Mouse (Mus musculus) frontal cortex, adult 2 months (tissue): ENCODE measurements around the gene Gm340. TPM values are rescaled to one million over a fixed set of nuclear protein-coding genes. Genes with fewer than 3 reads are reported as not detected.
A peak's percentile ranks its signal among the peaks of the same experiment; 100 is the strongest.

ENCODE experiments used
- DNase-seq, 2 experiments: peaks; one replicate each; pipeline ENCODE4 v3.0.0; 2022; ENCODE audit warnings: low spot score in 1 of 2; ENCODE audit errors: extremely low spot score in 1 of 2
- polyA plus RNA-seq: library from polyadenylated mRNA; depleted of rRNA; stranded (reverse); fragments of >200 nt; gene quantifications from 2 replicates; pipeline ENCODE4 v1.2.3, GENCODE M21; 2012; rRNA removed

The Gm340 gene
- 1.7 and 2.7 TPM in 2 replicates for polyA plus RNA-seq

GRCm38 (mm10) chr19:41581706-41582420 is at the start of gene Gm340:
TSS of gene Gm340 (plus strand) at chr19:41582370.
- no peak for DNase-seq

GRCm38 (mm10) chr19:41534021-41534420 is 48.1 kb upstream of the Gm340 start:
- DNase-seq, result no peak

DNA sequence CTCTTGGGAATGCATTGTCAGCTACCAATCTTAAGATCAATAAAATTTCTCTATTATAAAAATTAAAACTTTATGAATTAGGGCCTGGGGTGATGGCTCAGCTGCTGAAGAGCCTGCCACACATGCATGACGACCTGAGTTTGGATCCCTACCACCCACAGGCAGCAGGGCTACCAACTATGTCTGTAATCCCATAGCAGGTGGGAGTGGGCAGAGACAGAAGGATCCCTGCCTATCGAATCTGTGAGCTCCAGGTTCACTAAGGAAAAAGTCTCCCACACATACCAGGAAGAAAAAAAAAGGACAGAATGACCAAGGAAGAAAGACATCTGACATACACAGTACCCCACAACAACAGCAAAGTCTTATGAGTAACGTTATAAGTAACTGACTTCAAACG is 25.2 kb upstream of the Gm340 start:
- no peak for DNase-seq

GRCm38 (mm10) chr19:41557491-41557890 is 24.7 kb upstream of the Gm340 start:
- DNase-seq, result no peak

DNA sequence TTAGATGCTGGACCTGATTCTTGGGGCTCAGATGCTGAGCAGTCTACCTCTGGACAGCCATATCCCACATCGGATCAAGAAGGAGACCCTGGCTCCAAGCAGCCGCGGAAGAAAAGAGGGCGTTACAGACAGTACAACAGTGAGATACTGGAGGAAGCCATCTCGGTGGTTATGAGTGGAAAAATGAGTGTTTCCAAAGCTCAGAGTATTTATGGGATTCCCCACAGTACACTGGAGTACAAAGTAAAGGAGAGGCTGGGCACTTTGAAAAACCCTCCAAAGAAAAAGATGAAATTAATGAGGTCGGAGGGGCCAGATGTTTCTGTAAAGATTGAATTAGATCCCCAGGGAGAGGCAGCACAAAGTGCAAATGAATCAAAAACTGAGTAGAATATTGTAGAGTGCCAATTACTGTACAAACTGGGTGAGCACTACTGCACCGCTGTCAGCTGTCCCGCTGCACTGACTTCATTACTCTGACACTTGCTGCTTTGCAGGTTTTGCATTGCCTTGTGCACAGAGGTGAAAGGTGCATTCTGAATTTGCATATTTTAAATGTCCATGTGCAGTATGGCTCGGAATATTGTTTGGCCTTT is 23.2 kb upstream of the Gm340 start:
- no peak for DNase-seq

- no peak for DNase-seq
Measured at GRCm38 (mm10) chr19:41560856-41561255, 21.3 kb upstream of the Gm340 start.

DNA sequence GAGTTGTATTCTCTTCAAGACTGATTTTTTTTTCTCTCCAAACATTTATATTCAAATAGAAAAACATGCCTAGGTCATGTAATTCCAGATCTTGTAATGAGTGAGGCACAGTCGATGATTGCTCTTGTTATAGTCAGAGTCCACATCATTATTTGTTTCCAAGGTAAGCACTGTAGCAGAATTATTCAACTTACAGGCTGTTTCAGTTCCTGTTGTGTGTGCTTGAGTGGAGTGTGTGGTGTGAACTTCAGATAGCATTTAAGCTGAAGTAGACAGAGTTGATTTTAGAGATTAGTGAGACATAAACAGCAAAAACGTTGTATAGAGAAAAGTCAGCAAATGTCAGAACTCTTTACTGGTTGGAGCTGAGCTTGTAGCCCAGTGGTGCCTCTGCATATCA is 13.4 kb upstream of the Gm340 start:
- no peak for DNase-seq

DNA sequence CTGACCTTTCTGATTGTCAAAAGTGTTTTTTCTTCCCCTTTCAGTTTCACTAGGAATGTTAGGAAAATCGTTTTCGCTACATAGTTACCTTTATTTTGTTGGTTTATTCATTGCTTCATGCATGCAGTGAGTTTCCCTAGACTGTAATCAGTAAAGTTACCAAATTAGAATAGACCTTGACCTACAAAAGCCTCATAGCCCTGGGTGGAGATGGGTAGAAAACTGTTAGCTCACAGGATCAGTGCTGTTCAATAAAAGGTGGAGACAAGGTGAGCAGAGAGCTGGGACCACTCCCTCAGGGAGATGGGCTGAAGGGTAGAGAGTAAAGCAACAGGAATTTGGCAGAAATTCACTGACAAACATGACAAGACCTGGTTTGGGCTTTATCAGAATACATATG is 8.5 kb upstream of the Gm340 start:
- DNase-seq, result no peak

DNA sequence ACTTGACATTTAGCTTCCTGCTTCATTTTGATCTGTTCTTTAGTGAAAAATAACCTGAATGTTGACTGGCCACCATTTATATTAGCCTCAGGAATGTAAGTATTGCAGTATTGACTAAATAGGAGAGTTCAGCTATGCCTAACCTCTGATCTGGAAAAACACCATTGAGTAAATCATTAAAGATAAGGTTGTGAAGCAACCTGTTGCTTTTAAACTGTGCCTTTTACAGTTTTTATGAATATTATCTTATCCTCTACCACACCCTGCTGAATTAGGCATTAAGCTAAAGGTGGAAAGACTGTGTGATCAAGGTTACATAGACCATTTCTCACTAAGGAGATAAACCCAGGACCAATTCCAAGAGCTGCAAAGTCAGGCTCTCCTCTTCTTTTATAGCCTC is 4.6 kb upstream of the Gm340 start:
- no peak for DNase-seq

GRCm38 (mm10) chr19:41579311-41579920 is 2.8 kb upstream of the Gm340 start:
- no peak for DNase-seq

- no peak for DNase-seq
Measured at GRCm38 (mm10) chr19:41582918-41583514, 846 bp downstream of the Gm340 start.

DNA sequence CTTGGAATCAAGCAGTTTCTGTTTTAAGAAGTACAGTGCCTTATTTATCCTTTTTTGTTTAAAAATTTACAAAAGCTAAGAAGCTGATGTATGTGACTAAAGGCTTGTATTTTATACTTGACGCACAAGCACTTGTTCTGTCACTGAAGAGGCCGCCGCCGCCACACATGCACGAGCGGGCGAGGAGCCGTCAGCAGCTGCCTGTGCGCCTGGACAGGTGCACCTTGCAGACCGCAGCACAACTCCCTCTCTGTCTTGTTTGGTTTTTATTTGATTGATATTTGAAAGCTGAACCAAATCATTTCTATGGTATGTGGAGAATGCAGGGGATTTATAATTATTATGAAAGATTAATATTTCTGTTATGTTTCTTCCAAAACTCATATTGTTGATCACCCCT is 4.6 kb downstream of the Gm340 start:
- DNase-seq, result no peak

DNA sequence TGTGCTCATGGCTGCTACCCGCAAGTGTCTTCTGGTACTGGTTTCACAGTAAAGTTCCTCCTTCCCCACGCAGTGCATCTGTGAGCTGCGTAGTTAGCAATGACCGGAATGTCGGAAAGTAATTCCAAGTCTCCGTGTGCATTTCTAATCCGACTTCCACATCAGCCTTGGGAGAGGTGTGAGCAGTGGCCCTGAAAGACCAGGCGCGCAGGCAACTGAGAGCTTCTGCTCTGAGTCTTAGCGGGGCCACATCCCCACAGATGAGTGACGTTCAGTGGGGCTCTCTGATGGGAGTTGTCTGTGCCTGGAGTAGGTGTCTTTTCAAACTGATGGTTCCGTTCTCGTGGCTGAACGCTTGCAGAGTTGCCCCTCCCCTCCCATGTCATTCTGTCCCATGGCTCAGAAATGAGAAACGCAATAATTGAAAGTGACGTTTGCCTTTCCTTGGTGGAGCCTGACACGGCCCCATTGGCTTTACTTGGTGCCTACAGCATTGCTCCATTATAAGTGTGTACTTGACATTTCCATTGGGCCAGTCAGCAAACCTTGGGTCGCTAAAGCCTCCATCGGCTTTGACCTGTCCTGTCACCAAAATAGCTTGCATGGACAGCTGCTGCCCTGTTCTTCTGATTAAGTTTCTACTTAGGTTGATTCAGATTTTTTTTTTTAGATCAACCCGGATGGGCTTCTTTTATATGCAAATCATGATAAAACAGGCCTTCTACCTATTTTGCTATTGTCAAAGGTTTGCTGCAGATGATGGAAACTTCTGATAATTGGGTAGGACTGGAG is 5.5 kb downstream of the Gm340 start:
- no peak for DNase-seq

GRCm38 (mm10) chr19:41589026-41589425 is 6.9 kb downstream of the Gm340 start:
- no peak for DNase-seq

DNA sequence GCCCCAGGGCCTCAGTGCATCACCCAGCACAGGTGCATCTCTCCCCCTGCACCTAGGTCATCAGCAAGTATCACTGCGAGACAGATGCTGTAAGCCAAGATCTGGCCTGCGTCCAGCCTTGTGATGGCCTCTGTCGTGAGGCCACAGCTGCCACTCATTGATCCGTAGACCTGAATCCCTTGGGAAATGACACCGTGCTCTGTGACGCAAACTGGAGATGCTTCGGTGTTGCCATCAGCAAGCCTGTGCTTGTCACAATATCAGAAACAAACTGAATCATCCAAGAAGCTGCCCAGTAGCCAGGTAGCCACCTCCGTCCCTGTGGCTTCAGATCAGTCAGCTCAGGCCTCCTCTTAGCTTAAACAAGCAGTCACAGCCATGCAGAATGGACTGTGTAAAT is 7.5 kb downstream of the Gm340 start:
- DNase-seq, result no peak

DNA sequence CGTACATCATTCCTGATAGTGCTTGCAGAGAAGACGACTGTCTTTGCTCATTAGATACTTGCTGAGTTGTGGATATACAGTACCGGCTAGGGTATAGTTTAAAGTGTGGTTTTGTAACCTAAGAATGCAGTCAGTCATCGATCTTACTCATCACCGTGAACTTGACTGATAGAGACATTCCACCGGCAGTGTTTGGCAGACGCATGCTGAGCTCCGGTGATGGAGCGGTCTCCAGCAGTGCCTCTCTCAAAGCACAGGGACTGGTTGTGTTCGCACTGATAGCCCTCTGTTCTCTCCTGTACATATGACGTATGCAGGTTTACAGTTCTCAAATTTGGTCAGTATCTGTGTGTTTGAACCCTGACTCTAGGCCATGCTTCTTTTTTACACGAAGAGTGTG is 9.6 kb downstream of the Gm340 start:
- DNase-seq, result no peak

DNA sequence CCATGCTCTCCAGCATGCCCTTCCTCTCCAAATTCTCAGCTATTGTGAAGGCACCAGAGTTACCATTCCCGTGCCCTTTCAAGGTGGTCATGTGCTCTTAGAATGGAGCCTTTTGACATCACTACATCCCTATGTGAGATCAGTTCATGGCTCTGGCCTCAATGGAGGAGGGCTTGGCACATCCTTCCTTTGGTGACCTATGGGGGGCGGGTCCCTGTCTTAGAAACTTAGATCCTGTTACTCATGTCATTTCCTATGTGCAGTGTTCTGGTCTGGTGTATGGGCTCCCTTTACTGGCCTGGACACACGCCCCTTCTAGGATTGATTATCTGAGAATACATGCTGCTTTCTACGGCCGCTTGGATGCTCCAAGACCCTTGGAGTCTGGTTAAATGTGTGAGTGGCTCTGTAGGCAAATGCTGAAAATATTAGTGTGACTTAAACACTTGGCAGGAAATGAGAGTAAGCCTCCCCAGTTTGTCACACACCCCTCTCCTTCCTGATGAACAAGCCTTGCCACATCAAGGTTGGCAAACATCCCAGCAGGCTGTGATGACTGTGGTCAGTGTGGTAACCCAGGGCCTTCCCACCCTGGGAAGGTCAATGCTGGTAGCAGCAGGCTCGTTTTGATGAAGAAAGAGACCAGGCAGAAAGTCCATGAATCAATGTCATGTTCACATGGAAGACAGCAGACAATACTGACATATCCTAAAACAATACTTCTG is 15.2 kb downstream of the Gm340 start:
- no peak for DNase-seq

DNA sequence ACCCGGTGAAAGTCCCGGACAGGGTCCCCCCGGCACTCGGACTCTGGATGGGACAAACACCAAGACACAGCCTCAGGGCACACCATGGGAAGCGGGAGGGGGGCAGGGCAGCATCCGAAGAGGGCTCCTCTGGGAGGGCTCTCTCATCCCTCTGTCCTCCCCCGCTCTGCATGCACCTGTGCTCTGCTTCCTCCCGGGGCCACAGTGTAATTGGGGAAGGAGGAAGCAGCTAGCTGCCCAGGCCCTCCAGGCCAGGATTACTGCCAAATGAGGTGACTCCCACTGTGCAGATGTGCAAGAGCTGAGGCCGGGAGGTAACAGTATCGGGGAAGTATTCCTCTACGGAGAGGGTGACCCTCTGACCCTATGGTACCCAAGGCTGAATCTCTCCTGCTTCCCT is 18.5 kb downstream of the Gm340 start:
- no peak for DNase-seq

GRCm38 (mm10) chr19:41606208-41606987 is 24.2 kb downstream of the Gm340 start:
- DNase-seq, result peak in 1 of 2 experiments; percentile 41
